Mouse (Mus musculus): ENCODE results near the gene Erp27.

The Erp27 gene

DNA sequence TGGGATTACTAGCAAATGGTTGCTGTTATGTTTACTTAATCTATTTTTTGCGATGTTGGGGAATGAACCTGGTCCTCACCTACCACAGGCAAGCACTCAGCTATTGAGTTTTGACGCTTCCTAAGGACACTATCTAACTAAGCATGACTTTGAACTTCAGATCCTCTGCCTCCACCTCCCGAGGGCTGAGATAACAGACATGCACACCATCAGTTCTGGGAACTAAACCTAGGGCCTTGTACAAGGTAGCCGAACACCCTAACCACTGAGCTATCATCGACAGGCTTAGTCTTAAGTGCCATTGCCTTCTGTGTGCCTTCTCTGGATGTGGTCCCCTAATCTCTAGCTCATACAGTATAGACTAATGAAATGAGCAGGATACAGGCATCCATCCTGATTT, 56.6 kb downstream of the Erp27 start:
- no peak for DNase-seq (ENCODE audit: low read depth, low spot score)

DNA sequence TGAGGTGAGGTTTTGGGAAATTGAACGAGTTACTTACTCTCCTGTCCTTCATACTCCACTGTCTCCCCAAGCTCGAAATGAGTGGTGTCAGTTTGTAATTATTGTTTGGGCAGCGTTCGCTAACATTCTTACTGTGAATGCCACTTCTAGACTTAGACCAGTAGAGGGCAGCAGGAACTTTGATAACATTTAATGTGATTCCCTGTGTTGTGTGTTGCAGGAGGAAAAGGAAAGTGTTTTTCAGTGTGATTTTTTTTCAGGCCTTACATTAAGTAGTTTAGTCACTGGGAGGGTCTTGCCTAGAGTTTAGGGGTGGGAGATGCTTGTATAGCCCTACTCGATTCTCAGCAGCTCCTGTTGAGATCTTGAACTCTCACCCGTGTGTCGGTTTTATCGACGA, 61.0 kb downstream of the Erp27 start:
- DNase-seq (ENCODE audit: low read depth, low spot score) = no peak

DNA sequence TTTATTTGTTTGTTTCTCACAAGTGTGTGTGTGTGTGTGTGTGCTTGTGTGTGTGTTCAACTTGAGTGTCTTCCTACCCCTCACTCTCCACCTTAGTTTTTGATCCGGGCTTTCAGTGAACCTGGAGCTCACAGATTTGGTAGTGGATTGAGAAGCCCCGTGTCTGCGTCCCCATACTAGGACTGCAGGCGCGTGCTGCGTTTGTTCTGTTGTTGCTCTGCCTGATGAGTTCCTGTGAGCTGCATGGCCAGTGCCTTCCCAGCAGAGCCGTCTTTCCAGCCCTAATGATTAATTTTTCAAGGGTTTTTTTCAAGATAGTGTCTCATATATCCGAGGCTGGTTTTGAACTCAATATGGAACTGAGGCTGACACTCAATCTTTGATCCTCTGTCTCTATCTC, 63.6 kb downstream of the Erp27 start:
- DNase-seq (ENCODE audit: low read depth, low spot score) = no peak

GRCm38 (mm10) chr6:136857873-136858260, 64.1 kb downstream of the Erp27 start:
- no peak for DNase-seq (ENCODE audit: low read depth, low spot score)
